Mouse (Mus musculus) gastrocnemius, postnatal 36 days (tissue): Measurements from ENCODE around the gene Tmc7. TPM values are rescaled to one million over a fixed set of nuclear protein-coding genes. Genes with fewer than 3 reads are reported as not detected.

Source experiments
- DNase-seq, 2 experiments: peaks; one replicate each; pipeline ENCODE4 v3.0.0; 2022
- intact Hi-C: fragments of 180-260 bp; cut with DNase I; formaldehyde crosslinking; loops from one replicate; pipeline ENCODE4 v1.15.1; 2025
- total RNA-seq, 2 experiments: library from RNA; stranded (reverse); gene quantifications; 2 replicates each; pipeline ENCODE4 v1.2.3; 2021

Gene Tmc7
- total RNA-seq, 2 experiments from 2014 or later, result 7.3 to 7.9 TPM

DNA sequence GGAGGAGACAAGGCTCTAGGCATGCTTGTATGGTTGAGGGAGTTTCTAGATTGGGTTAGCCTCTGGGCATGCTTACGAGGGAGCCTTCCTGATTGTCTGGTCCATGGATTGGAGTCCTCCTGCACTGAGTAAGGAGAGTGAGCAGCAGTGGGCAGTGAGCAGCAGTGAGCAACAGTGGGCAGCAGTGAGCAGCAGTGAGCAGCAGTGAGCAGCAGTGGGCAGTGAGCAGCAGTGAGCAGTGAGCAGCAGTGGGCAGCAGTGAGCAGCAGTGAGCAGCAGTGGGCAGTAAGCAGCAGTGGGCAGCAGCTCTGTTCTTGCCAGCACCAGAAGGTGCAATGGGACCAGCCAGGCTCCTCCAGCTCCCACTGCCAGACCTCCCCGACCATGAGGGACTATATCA is 66.7 kb downstream of the Tmc7 start:
- no peak for DNase-seq
- intact Hi-C loops, result loop anchor here (1.0 to 2.0 kb wide), 2 partner anchors 70 to 213 kb away; partner anchors contain the start of gene Syt17

GRCm38 (mm10) chr7:118508556-118508955 is 76.0 kb downstream of the Tmc7 start:
- intact Hi-C loops, result no loop called here
- DNase-seq, result no peak

DNA sequence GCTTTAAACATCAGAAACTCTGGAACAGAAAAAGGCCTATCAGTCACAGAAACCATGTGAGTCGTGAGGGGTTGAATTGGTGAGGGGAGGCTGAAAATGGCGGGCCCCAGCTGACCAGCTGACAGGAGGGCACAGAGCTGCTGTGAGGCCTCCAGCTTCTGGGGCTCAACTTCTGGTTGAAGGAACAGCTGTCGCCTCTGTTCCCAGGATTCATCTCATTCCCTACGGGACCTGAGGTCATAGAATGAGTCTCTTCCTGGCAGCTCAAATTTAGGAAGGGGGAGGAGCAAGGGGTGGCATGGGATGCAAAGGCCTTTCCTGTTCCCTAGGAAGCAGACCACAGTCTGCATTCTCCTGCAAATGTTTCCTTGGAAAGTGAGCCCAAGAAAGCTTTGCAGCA is 80.7 kb downstream of the Tmc7 start:
- DNase-seq, result no peak
- intact Hi-C loops, result no loop called here

DNA sequence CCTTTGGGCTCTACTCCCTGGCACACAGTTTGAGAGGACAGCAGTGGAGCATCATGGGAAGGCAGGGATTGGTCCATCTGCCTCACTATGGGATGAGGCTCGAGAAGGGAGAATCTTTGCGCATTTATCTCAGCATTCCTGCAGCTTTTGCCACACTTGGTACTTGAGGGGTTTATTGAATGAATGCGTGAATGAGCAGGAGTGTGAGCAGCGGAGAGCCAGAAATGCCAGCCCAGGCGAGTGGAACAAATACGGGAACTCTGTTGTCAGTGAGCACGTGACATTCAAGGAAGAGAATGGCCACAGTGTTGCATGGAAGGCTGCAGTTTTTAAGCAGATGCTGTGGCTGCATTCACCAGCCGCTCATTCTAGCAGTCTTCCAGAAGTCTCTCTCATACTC is 82.2 kb downstream of the Tmc7 start:
- intact Hi-C loops, result no loop called here
- DNase-seq, result no peak

DNA sequence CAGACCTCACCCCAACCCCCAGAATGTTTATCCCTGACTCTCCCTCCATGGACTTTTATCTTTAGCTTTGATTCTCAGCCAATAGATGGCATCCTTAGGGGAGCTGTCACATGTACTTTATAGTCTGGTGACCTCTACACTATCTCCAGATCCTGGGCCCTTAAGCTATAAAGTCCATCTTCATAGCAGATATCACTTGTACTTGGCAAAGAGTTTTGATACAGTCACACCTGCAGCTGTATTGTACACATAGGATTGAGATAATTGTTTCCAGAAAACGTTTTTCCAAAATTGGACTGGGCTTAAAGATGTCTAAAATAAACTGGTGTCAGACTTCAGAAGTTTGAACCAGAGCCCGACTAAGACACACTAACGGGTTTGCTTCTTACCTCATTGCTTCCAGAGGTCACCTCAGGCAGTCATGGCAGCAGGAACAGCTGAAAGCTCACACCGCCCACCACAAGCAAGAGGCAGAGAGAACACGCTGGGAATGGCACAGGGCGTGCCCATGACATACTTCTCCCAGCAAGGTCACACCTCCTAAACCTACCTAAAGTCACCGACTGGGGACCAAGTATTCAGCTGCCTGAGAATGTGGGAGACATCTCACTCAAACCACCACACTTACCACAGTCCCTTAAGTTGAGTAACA is 84.6 kb downstream of the Tmc7 start:
- intact Hi-C loops, result no loop called here

GRCm38 (mm10) chr7:118498984-118499783 is 85.4 kb downstream of the Tmc7 start:
- intact Hi-C loops, result no loop called here
- no peak for DNase-seq

More for the DNA sequence above, 84.6 kb downstream of the Tmc7 start:
- no peak for DNase-seq

- DNase-seq, result no peak
- intact Hi-C loops, result no loop called here
Observed at GRCm38 (mm10) chr7:118494892-118495579, 89.5 kb downstream of the Tmc7 start.

DNA sequence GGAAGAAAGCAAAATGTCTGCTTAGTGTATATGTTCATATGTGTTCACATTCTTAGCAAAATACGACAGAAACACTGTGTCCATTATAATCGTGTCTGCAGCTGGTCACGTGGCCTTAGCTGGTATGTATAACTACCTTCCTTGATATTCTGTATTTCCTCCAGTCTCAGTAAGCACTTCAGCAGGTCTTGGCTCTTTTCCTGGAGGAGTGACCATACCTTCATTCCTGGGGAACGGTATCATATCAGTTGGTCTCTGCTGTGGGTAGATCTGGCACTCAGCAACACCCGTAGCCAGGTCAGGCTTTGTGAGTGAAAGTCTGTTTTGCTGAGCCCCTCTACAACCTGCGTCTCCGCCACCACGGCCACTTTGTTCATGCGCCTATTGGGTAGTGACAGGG is 90.6 kb downstream of the Tmc7 start:
- intact Hi-C loops, result loop anchor here (2.0 kb wide), 1 partner anchor 45 kb away; the partner anchor contains the start of gene Syt17

DNA sequence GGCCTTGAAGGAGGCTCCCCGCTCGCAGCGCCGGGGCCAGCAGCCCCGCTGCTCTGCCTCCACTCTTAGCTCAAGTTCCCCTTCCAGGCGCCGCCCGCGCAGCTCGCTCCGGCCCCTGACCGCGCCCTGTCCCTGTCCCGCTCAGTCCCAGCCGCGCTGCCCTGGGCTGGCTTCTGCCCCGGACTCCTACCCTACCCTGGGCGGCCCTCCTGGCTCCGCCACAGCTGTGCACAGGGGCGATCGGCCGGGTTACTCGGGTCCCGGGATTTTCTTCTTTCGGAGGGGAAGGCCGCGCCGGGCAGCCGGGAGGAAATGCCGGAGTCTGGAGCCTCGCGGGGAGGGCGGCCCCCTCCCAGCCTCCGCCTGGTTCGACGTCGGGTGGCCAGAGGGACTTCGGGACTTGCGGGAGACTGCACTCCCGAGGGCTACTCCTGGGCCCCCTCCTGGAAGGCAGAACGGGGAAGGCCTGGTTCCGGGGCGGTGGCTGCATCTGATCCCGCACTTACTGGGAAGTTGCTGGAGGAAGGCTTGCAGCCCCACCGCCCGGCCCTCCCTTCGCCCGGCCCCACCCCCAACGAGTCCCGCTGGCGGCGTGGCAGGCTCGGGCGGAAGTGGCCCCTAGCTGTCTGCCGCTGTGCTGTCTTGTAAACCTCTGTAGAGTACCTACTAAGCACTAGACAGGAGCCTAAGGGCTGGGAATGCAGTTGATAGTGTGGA is 92.9 kb downstream of the Tmc7 start, which contains the start of gene Itpripl2:
TSS of gene Itpripl2 (minus strand) at position 545 of the 717 bp plus-strand sequence.
- peak; percentile 80 to 82 for DNase-seq
- intact Hi-C loops, result loop anchor here (2.0 kb wide), 2 partner anchors 43 to 79 kb away; partner anchors contain the start of gene Syt17

More for the DNA sequence above, 90.6 kb downstream of the Tmc7 start:
- no peak for DNase-seq

DNA sequence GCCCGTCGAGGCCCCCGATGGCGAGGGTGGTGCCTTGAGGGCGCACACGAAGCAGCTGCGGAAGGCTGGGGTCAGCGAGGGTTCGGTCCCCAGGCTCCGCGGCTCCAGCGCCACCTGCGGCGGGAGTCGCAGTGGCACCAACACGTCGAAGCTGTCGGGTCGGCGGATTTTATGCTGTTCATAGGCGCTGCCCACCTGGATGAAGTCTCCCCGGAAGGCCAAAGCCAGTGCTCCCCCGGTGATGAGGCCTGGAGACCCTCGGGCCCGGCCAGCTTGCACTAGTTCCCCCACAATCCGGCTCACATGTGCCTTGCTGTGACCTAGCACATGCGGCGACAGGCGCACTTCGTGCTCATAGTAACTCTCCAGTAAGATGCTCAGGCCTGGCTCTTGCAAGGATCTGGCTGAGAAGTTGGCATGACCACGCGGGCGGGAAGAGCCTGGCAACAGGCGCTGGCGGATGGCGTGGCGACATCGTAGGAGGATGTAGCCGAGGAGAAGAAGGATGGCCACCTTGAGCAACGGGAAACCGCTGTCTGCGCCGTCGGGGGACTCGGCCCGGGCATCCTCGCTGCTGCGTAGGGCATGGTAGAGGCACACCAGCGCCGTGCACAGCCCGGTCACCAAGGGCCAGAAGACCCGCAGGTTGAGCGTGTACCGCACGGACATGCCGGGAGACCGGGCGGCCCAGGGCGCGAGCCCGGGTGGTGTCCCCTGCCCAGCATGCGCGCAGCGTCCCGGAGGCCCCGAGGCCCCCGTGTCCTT is 93.7 kb downstream of the Tmc7 start:
- intact Hi-C loops, result loop anchor here (2.0 kb wide), 1 partner anchor 78 kb away; no protein-coding TSS in a partner anchor

DNA sequence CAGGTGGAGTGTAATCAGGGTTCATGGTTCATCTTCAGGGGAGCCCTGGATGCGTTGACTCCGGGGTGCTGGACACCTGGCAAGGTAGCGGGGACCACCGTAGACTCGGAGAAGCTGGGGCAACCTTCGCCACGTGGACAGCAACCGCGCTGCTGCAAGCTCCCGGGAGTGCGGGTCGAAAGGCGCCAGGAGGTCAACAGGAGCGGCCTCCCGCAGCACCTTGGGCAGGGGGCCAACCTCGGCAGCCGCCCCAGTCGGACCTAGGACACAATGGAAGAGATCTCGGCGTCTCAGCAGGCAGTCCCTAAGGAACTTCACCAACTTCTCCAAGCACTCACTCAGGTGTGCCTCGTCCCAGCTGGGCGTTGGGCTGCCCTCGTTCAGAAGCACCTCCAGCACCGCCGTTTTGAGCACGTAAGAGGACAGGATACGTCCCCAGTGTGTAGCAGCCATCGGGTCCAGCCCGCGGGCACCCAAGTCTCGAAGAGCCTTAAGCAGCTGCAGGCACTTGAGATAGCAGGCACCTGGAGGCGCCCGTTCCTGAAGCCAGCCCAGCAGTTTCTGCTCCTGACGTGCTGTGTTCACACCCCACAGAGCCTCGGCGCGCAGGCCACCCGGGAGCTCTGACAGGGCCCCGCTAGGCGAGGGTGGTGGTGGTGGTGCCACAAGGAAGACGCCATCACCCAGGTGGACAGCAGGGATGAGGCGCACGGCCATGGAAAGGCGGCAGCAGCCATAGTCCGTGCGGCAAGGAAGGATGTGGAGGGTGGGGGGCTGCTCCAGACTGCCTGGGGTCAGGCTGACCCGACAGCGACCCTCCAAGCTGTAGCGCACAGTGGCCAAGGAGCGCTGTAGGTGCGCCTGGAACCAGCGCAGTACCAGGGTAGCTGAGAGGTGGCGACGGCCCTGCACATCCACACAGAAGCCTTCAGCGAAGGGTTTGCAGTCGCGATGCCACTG is 94.5 kb downstream of the Tmc7 start:
- peak in 1 of 2 experiments; percentile 25 for DNase-seq
- intact Hi-C loops, result loop anchor here (2.0 kb wide), 1 partner anchor 77 kb away; no protein-coding TSS in a partner anchor

More for the DNA sequence above, 93.7 kb downstream of the Tmc7 start:
- peak in 1 of 2 experiments; percentile 36 for DNase-seq

DNA sequence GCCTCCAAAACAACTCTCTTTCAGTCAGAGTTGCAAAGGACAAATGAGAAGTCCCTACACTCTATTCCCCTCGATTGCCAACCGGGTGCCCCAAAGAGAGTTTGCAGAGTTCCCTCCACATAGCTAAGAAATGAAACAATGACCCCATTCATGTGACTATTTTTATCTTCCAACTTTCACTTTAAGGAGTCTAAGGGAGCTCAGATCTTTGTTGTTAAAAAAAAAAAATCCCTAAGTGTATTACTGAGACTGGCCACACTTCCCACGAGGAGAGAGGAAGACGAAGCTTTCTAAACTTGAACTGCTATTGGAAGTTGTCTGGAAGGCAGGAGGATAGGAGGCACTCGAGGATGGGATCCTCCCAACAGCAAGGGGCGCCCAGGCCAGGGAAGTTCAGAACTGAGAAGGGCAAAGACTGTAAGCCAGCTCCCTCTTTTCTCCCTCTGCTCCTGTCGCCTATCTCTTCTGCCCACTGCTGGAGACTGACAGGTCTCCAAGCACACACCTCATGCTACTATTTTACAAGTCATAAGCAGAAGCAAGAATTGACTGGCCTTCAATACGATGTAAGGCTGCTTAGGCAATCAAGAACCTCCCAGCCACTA is 96.4 kb downstream of the Tmc7 start:
- intact Hi-C loops, result no loop called here
- DNase-seq, result no peak

DNA sequence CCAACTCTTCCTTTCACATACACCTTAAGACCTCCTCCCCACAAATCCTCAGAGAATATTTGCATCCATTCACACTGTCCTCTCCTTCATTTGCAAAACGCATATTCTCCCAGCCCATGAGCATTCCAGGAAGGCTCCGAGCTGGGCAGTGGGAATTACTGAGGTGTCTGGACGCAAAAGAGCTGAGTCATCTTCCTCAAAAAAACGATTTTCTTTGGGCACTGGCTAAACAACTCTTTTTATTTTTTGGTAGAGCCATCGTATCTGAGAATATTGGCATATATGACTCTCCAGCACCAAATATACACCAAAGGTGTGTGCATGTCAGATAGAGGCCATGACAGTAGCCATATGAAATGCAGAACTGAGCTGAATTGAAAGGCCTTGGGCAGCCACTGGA is 97.6 kb downstream of the Tmc7 start:
- intact Hi-C loops, result no loop called here
- no peak for DNase-seq

Other genes with a start within 250 kb of the Tmc7 start
- gene Syt17, start 136.5 kb downstream of the Tmc7 start, total RNA-seq, result under 1 TPM; 0.27 to 0.38 TPM
- gene Itpripl2, start 92.8 kb downstream of the Tmc7 start, total RNA-seq, result 1 to 10 TPM; 8.0 to 8.8 TPM
- gene Coq7, start 51.4 kb downstream of the Tmc7 start, total RNA-seq, result 10 to 100 TPM; 51.9 to 53.5 TPM
- under 1 TPM in 1 of 2 experiments, not detected in 1; 0.08 TPM for gene Tmc5, start 12.6 kb upstream of the Tmc7 start, total RNA-seq
- gene Gde1, start 121.0 kb upstream of the Tmc7 start, total RNA-seq, result 10 to 100 TPM; 33.4 to 35.8 TPM
- 1 to 10 TPM; 1.9 to 2.3 TPM for gene Ccp110, start 127.8 kb upstream of the Tmc7 start, total RNA-seq
- gene Vps35l, start 155.5 kb upstream of the Tmc7 start, total RNA-seq, result 10 to 100 TPM; 17.7 to 20.2 TPM